Mouse (Mus musculus): Measurements from ENCODE around the gene Prr19.
A peak's percentile ranks its signal among the peaks of the same experiment; 100 is the strongest.
"Not testable (repeated sequence)": the region's sequence is repeated elsewhere in the genome, so short reads cannot be mapped to it uniquely, and the experiment has no call there.

The Prr19 gene

DNA sequence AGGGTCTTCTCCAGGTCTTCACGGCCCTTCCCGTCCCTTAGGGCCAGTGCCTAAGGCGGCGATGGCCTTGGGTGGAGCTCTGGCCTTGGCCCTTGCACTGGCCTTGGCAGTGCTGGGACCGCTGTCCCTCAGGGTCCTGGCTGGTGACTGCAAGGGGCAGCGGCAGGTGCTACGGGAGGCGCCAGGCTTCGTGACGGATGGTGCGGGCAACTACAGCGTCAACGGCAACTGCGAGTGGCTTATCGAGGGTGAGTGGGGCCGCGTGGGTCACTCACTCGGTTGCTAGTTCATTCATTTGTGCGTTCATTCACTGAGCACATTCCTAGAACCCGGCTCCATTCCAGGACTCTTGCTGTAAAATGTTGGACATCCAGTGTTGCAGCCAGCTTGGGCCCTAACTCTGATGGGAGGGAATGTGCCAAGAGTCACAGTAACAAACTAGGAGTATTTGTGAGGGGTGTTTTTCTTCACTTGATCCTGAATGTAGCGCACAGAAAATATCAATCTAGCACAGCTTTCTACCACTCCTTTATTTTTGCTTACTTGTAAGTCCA is 16.3 kb downstream of the Prr19 start:
- no peak for DNase-seq (ENCODE audit: low read depth, low spot score)

GRCm38 (mm10) chr7:25322058-25322484 is 20.9 kb downstream of the Prr19 start:
- DNase-seq (ENCODE audit: low read depth, low spot score) = peak; percentile 89

DNA sequence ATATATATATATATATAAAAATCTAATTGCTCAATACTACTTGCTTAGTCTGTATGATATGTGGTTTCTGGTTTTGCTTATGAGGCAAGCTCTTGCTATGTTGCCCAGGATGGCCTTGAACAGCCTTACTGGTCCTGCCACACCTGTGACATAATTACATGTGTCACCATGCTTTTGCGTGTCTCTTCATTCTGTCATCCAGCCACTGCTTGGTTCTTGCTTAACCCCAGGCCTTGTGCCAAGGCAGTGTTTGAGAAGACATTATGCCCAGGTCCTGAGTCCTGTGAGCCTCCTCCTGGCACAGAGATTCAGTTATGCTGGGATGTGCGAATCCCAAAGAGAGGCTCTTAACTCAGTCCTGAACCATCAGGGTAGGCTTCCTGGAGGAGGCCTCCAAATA is 22.0 kb downstream of the Prr19 start:
- no peak for DNase-seq (ENCODE audit: low read depth, low spot score)

DNA sequence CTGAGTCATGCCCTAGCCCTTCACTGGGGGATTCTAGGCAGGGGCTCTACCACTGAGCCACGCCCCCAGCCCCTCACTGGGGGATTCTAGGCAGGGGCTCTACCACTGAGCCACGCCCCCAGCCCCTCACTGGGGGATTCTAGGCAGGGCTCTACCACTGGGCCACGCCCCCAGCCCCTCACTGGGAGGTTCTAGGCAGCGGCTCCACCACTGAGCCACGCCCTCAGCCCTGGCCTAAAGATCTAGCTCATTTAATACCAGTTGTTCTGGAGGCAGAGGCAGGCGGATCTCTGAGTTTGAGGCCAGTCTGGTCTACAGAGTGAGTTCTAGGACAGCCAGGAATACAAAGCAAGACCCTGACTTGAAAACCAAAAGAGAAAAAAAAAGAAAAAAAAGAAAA is 24.2 kb downstream of the Prr19 start:
- DNase-seq (ENCODE audit: low read depth, low spot score) = not testable (repeated sequence)

GRCm38 (mm10) chr7:25326233-25326632 is 25.0 kb downstream of the Prr19 start:
- DNase-seq (ENCODE audit: low read depth, low spot score) = no peak

DNA sequence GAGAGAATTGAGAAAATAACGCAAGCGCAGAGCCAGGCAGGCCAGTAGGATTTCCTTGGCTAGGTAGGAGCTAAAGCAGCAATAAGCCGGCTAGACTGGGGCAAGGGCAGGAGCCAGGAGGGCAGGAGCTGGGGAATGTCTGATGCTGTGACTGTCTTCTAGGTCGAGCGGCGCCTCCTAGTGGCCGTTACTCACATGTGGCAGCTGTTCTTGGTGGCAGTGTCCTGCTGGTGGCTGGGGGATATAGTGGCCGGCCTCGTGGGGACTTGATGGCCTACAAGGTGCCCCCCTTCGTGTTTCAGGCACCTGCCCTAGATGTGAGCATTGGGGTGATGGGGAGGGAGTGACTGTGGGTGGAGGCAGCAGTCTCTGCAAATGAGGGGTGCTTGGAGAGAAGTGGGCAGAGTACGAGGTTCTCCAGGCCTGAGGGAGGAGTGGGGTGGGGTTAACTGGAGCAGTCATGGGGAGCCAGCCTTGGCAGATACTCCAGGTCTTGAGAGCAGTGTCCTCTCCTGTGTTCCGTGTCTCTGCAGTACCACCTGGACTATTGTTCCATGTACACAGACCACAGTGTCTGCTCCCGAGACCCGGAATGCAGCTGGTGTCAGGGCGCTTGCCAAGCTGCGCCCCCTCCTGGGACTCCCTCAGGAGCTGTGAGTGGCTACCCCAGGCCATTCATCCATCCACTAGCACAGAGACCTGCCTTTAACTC is 32.5 kb downstream of the Prr19 start:
- DNase-seq (ENCODE audit: low read depth, low spot score) = peak; percentile 86

DNA sequence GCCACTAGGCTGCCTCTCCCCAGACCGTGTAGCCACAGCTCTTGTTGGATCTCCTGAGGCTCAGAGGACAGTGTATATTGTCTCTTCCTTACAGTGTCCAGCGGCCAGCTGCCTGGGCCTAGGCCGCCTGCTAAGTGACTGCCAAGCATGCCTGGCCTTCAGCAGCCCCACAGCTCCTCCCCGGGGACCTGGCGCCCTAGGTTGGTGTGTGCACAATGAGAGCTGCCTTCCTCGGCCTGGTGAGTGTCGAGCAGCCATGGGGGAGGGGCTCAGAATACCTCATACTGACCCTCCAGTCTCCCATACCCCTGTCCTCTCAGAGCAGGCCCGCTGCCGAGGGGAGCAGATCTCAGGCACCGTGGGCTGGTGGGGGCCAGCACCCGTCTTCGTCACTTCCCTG is 33.3 kb downstream of the Prr19 start:
- DNase-seq (ENCODE audit: low read depth, low spot score) = no peak

GRCm38 (mm10) chr7:25339329-25339728 is 38.1 kb downstream of the Prr19 start:
- no peak for DNase-seq (ENCODE audit: low read depth, low spot score)

- no peak for DNase-seq (ENCODE audit: low read depth, low spot score)
Measured at GRCm38 (mm10) chr7:25341000-25341784, 40.0 kb downstream of the Prr19 start.

DNA sequence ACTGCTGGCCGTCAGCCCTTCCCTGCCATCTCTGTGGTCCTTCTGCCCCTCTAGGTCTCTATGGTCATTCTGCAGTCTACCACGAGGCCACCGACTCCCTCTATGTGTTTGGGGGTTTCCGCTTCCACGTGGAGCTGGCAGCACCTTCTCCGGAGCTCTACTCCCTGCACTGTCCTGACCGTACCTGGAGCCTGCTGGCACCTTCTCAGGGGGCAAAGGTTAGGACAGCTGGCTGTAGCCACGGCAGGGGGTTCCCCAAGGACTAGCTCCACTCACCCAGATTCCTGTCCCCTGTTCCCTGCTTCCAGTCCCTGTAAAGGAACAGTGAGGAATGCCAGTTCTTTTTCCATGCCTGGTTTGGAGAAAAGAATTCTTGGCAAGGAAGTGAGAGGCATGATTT is 47.6 kb downstream of the Prr19 start:
- DNase-seq (ENCODE audit: low read depth, low spot score) = no peak

All from ES-CJ7 (cell line).